Mouse (Mus musculus) B cell, adult 2 months (primary cell): ENCODE results near the gene Prmt8.

Source experiments
- DNase-seq, 2 experiments: peaks; one replicate each; pipeline ENCODE4 v3.0.0; 2022

The Prmt8 gene

GRCm38 (mm10) chr6:127735130-127735981, 33.9 kb downstream of the Prmt8 start:
- no peak for DNase-seq

DNA sequence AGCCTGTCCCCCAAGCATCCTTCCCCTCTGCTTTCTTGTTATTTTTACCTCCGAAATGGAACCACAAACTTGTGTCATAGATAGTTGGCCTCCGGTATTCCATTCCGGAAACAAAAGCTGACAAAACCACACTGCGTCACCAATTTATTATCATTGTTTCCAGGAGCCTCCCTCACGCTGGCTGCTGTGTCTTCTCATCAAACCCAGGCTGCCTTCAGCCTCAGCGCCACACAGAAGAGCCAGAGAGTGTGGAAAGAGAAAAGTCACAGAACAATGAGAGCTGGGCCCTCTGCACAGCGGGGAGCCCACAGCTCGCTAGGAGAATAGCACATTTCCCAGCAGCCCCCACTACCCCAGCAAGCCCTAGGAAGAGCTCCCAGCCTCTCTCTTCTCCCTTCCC, 46.1 kb downstream of the Prmt8 start:
- DNase-seq, result no peak

DNA sequence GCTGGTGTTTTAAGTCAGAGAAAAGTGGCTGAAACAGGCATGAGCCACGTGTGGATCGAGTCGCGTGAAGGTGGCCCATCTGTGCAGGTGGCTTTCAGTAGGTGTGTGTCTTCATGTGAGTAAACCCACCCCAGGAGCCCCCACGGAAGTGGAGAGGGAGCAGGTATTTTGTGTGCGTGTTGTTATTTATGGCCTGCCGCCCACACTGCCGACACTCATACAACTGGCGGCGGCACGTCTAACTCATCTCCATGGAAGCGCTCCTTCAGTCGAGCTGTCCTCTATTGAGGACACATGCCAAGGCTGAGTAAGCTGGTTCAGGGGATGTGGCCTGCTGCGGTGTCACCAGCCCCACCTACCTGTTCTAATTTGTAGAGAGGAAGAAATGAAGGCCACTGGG, 49.4 kb downstream of the Prmt8 start:
- no peak for DNase-seq

GRCm38 (mm10) chr6:127717239-127718137, 51.8 kb downstream of the Prmt8 start:
- DNase-seq, result no peak

GRCm38 (mm10) chr6:127715428-127715827, 53.8 kb downstream of the Prmt8 start:
- DNase-seq, result no peak

GRCm38 (mm10) chr6:127714906-127715305, 54.4 kb downstream of the Prmt8 start:
- DNase-seq, result no peak

- DNase-seq, result no peak
These were observed 61.0 kb downstream of the Prmt8 start for GRCm38 (mm10) chr6:127708218-127708628.

DNA sequence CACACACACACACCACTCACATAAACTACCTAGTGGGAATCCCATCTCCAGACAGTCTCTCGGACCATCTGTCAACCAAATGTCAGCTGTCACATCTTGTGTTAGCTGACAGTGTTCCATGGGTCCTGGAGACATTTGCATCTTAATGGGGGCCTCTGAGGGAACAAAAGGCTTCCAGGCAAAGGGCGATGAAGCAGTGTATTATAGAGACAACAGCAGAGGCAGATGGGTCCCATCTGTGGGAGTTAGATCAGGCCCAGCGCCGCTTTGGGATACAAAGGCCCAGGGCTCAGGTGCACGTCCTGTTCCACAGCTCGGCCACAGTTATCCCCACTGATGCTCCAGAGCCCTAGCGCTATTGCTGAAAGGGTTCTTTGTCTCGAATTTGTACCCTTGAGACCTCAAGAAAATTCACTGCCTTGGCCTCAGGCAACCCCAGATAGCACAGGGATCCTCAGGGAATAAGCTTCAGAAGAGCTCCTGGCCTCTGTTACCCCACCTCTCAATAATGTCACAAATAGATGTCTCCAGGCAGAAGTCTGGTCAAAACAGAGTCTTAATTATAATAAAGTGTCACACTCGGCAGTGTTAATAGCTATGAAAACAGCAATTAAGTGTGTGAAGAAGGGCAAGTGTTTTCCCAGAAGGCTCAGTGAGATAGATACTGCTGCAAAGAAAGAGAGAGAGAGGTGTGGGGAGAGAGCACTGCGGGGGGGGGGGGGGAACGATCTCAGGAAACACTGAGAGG, 68.1 kb downstream of the Prmt8 start:
- DNase-seq, result no peak

GRCm38 (mm10) chr6:127693681-127694080, 75.6 kb downstream of the Prmt8 start:
- no peak for DNase-seq

- no peak for DNase-seq
These were observed 77.0 kb downstream of the Prmt8 start for GRCm38 (mm10) chr6:127692298-127692697.

DNA sequence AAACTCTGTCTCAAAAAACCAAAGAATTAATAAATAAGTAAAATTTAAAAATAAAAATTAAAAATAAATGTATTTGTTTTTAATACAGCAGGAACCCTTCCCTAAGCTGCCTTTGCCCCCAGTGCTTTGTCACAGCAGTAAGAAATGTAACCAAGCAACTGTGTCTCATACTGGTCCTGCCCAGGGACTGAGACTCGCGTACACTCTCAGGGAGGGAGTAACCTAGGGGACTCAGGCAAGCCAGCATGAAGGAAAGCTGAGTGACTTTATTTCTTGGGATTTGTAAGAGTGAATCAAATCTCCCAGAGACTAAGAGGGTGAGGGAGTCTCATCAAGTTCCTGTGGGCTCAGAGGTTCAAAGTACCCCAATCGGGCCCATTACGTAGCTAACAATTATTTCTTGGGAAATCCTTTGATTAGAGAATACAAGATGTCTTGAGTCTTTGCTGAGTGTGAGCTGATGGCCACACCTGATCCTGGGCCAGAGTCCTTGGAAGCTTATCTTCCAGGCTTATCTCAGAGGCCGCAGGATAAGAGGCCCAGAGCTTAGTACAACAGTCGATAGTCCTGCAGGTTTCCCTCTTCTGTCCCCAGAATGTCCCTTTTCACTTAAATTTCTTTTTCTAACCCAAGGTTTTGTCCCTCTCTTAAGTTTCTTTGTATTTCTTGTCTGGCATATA, 82.0 kb downstream of the Prmt8 start:
- no peak for DNase-seq

- DNase-seq, result no peak
These were observed 84.3 kb downstream of the Prmt8 start for GRCm38 (mm10) chr6:127684981-127685380.

DNA sequence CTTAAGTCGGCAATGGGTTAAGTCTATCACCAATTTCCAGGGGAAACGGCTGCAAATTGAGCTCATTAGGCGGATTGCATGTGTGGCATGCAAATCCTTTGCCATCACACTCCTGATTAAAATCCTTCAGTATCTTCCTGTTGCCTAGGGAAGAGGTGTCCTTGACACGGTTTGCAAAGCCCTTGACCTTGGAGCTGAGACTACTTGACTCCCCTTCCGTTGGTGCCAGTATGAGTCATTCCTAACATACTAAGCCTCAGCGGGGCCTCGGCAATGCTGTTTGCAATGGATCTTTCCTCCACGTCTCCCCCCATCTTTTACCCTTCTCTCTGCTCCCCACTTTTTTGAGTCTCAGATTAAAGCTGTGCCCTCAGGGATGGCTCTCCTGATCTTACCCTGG, 85.7 kb downstream of the Prmt8 start:
- DNase-seq, result no peak

- no peak for DNase-seq
These were observed 88.5 kb downstream of the Prmt8 start for GRCm38 (mm10) chr6:127680784-127681183.

GRCm38 (mm10) chr6:127678998-127679397, 90.3 kb downstream of the Prmt8 start:
- DNase-seq, result no peak

GRCm38 (mm10) chr6:127678320-127678719, 91.0 kb downstream of the Prmt8 start:
- DNase-seq, result no peak

GRCm38 (mm10) chr6:127676866-127677265, 92.4 kb downstream of the Prmt8 start:
- DNase-seq, result no peak

DNA sequence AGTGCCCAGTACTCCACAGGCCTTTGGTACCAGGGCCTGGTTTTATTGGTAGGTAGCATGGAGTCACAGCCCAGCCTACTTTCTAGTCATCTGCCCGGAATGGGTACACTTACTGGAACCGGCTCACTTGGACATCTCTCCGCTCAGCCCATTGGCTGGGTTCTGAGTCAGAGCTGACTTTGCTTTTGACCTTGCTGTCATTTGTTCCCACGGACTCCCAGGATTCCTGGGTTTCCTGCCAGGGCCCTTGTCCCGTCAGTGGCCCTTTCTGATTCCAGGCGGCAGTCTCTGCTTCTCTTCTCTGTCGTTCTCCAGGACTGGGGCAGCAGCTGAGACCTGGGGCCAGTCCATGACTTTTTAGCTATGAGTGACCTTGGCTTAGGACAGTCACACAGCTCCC, 97.2 kb downstream of the Prmt8 start:
- DNase-seq, result no peak

- DNase-seq, result no peak
These were observed 99.2 kb downstream of the Prmt8 start for GRCm38 (mm10) chr6:127670031-127670430.

DNA sequence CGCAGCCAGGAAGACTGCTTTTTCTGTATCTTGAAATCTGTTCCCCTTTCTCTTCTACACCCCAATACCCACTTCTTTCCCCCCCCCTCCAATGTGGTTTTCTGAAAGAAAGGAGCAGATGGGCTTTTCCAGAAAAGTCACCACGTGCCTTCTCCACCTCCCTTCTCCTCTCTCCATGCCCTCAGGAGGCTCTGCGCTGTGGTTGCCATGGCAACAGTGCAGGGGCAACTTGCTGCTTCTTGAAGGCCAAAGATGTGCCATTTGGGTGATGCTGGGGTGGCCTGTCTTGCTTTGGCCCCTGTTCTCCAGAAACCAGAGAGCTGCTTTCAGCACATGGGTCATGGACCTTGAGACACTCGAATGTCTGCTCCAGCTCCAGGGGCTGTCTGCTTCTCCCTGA, 100.0 kb downstream of the Prmt8 start:
- DNase-seq, result no peak

DNA sequence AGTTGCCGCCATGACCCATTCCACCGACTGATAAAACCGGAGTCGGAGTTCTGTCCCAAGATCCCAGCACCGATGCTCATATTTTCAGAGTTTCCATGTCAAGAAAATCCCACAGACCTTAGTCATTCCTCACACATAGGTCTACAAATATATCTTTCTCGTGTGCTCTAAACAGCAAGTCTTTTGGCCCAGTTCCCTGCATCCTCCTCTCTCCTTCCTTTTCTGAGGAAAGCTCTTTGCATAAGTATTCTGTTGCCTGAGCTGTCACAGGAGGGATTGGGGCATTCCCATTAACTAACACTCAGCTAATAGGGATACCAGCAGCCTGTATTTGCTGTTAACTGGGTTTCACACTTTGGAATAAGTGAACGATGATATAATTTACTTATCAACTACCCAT, 106.0 kb downstream of the Prmt8 start:
- no peak for DNase-seq

GRCm38 (mm10) chr6:127661717-127662292, 107.5 kb downstream of the Prmt8 start:
- no peak for DNase-seq
